Mouse (Mus musculus) stomach, embryonic 16.5 days (tissue): ENCODE measurements at regions not wholly inside any gene's neighbourhood (a gene's known extent, or its start where the extent isn't known, plus 50 kb on each side); places are given as distances from the start of the nearest gene placed in this dataset.

Experiments used
- ATAC-seq: fragments of 200-750 bp; cut with Nextera tagmentation; 2 replicates; pipeline ENCODE4 v1.8.0; 2017; ENCODE audit warnings: moderate number of reproducible peaks, moderate TSS enrichment; ENCODE audit not compliant: insufficient read depth, low FRiP score
- H3K27ac ChIP-seq: fragments of 300-500 bp; sonication (generic); 2 replicates; pipeline ENCODE4 v1.5.1; 2014; ENCODE audit warnings: low read length
- H3K27me3 ChIP-seq: fragments of 300-500 bp; sonication (generic); 2 replicates; pipeline ENCODE4 v1.6.1; 2014; ENCODE audit warnings: low read length, control low read depth, mixed read lengths; ENCODE audit not compliant: control insufficient read depth, insufficient read depth
- H3K36me3 ChIP-seq: fragments of 300-500 bp; sonication (generic); 2 replicates; pipeline ENCODE4 v1.6.1; 2014; ENCODE audit warnings: low read length; ENCODE audit not compliant: control insufficient read depth, insufficient read depth
- H3K4me1 ChIP-seq: fragments of 300-500 bp; sonication (generic); 2 replicates; pipeline ENCODE4 v1.6.1; 2014; ENCODE audit warnings: low read length, control low read depth, mixed read lengths; ENCODE audit not compliant: control insufficient read depth, insufficient read depth
- H3K4me2 ChIP-seq: fragments of 300-500 bp; sonication (generic); 2 replicates; pipeline ENCODE4 v1.6.1; 2014; ENCODE audit warnings: low read depth, low read length, mixed read lengths
- H3K4me3 ChIP-seq: fragments of 300-500 bp; sonication (generic); replicated peaks from 2 replicates; pipeline ENCODE4 v1.5.1; 2014; ENCODE audit warnings: mild to moderate bottlenecking, low read length
- H3K9ac ChIP-seq: fragments of 300-500 bp; sonication (generic); 2 replicates; pipeline ENCODE4 v1.6.1; 2014; ENCODE audit warnings: low read length
- H3K9me3 ChIP-seq: fragments of 300-500 bp; sonication (generic); replicated peaks from 2 replicates; pipeline ENCODE4 v1.6.1; 2016; ENCODE audit warnings: low read length, control low read depth; ENCODE audit not compliant: control insufficient read depth
- WGBS: fragments of 180-500 bp; shearing (Covaris S2); extraction: QIAGEN DNeasy Blood & Tissue Kit; methylation state at CpG from one replicate; pipeline ENCODE4 v1.1.7; 2014; 5-methylcytosine and 5-hydroxymethylcytosine counted together

- no peak overlapping the region for H3K4me2 ChIP-seq
- H3K27ac ChIP-seq, result no peak overlapping the region
- no peaks in the 10 kb centered on the region for H3K9me3 ChIP-seq
- no peak for ATAC-seq
- H3K27me3 ChIP-seq, result no peaks in the 10 kb centered on the region
- no peak overlapping the region for H3K4me3 ChIP-seq
- H3K9ac ChIP-seq, result no peak overlapping the region
- H3K4me1 ChIP-seq, result peaks cover 9% of the 10 kb centered on the region
- 38% methylated on average over 3 of the region's 3 CpGs for WGBS
- no peaks in the 10 kb centered on the region for H3K36me3 ChIP-seq
Observed at GRCm38 (mm10) chr10:23707141-23707540, 79.9 kb downstream of the Rps12 start.

GRCm38 (mm10) chr10:23704048-23704447 lies 83.0 kb downstream of the Rps12 start:
- ATAC-seq, result no peak
- Histone ChIP-seq H3K9ac (no peak overlapping the region), H3K9me3 (no peaks in the 10 kb centered on the region), H3K27me3 (no peaks in the 10 kb centered on the region), H3K4me3 (no peak overlapping the region), H3K36me3 (no peaks in the 10 kb centered on the region), H3K27ac (no peak overlapping the region), H3K4me1 (no peaks in the 10 kb centered on the region), H3K4me2 (no peak overlapping the region)
- 53% methylated on average over 1 of the region's 1 CpGs for WGBS

GRCm38 (mm10) chr10:23691291-23691690 lies 95.8 kb downstream of the Rps12 start:
- no peak overlapping the region for H3K9ac ChIP-seq
- H3K27me3 ChIP-seq, result no peaks in the 10 kb centered on the region
- no peak overlapping the region for H3K4me2 ChIP-seq
- no peaks in the 10 kb centered on the region for H3K9me3 ChIP-seq
- no peak overlapping the region for H3K27ac ChIP-seq
- WGBS, result 59% methylated on average over 2 of the region's 2 CpGs
- H3K4me1 ChIP-seq, result no peaks in the 10 kb centered on the region
- H3K4me3 ChIP-seq, result no peak overlapping the region
- no peaks in the 10 kb centered on the region for H3K36me3 ChIP-seq
- ATAC-seq, result no peak

GRCm38 (mm10) chr10:23686969-23687368 lies 100.1 kb downstream of the Rps12 start:
- no peak for ATAC-seq
- H3K4me1 ChIP-seq, result no peaks in the 10 kb centered on the region
- peak overlapping the region; percentile 35 for H3K4me2 ChIP-seq
- H3K27ac ChIP-seq, result 0 out of 2 replicates have a peak overlapping the region, but pooled peaks have one; percentile 30
- no peaks in the 10 kb centered on the region for H3K27me3 ChIP-seq
- H3K4me3 ChIP-seq, result peak overlapping the region; percentile 20
- peak overlapping the region; percentile 56 for H3K9ac ChIP-seq
- H3K9me3 ChIP-seq, result no peaks in the 10 kb centered on the region
- 29% methylated on average over 10 of the region's 10 CpGs for WGBS
- H3K36me3 ChIP-seq, result no peaks in the 10 kb centered on the region

GRCm38 (mm10) chr10:23683078-23683477 lies 104.0 kb downstream of the Rps12 start:
- no peaks in the 10 kb centered on the region for H3K9me3 ChIP-seq
- no peaks in the 10 kb centered on the region for H3K4me1 ChIP-seq
- no peaks in the 10 kb centered on the region for H3K27me3 ChIP-seq
- H3K4me3 ChIP-seq, result no peak overlapping the region
- H3K9ac ChIP-seq, result no peak overlapping the region
- H3K27ac ChIP-seq, result no peak overlapping the region
- ATAC-seq, result no peak
- no peaks in the 10 kb centered on the region for H3K36me3 ChIP-seq
- H3K4me2 ChIP-seq, result no peak overlapping the region
- 77% methylated on average over 4 of the region's 4 CpGs for WGBS

GRCm38 (mm10) chr10:23675911-23676310 lies 111.2 kb downstream of the Rps12 start:
- no peaks in the 10 kb centered on the region for H3K27me3 ChIP-seq
- no peaks in the 10 kb centered on the region for H3K36me3 ChIP-seq
- H3K9me3 ChIP-seq, result no peaks in the 10 kb centered on the region
- no peak overlapping the region for H3K9ac ChIP-seq
- no peak for ATAC-seq
- no peak overlapping the region for H3K4me2 ChIP-seq
- H3K27ac ChIP-seq, result no peak overlapping the region
- WGBS, result 65% methylated on average over 6 of the region's 6 CpGs
- no peak overlapping the region for H3K4me3 ChIP-seq
- no peaks in the 10 kb centered on the region for H3K4me1 ChIP-seq

- Histone ChIP-seq H3K4me3 (no peak overlapping the region), H3K4me2 (no peak overlapping the region), H3K9ac (no peak overlapping the region), H3K27me3 (no peaks in the 10 kb centered on the region), H3K27ac (no peak overlapping the region), H3K9me3 (no peaks in the 10 kb centered on the region), H3K36me3 (no peaks in the 10 kb centered on the region), H3K4me1 (no peaks in the 10 kb centered on the region)
- no peak for ATAC-seq
- 69% methylated on average over 16 of the region's 16 CpGs for WGBS
Observed at GRCm38 (mm10) chr10:23674633-23675515, 112.2 kb downstream of the Rps12 start.

- Histone ChIP-seq H3K36me3 (no peaks in the 10 kb centered on the region), H3K27ac (no peak overlapping the region), H3K9me3 (no peaks in the 10 kb centered on the region), H3K4me2 (no peak overlapping the region), H3K4me3 (no peak overlapping the region), H3K9ac (no peak overlapping the region), H3K27me3 (no peaks in the 10 kb centered on the region), H3K4me1 (no peaks in the 10 kb centered on the region)
- WGBS, result 72% methylated on average over 4 of the region's 4 CpGs
- ATAC-seq, result no peak
Observed at GRCm38 (mm10) chr10:23672296-23672695, 114.8 kb downstream of the Rps12 start.

GRCm38 (mm10) chr10:23671494-23671893 lies 115.6 kb downstream of the Rps12 start:
- no peaks in the 10 kb centered on the region for H3K9me3 ChIP-seq
- H3K4me1 ChIP-seq, result no peaks in the 10 kb centered on the region
- no peak overlapping the region for H3K4me3 ChIP-seq
- no peak for ATAC-seq
- no peaks in the 10 kb centered on the region for H3K36me3 ChIP-seq
- WGBS, result 21% methylated on average over 8 of the region's 8 CpGs
- no peak overlapping the region for H3K27ac ChIP-seq
- no peak overlapping the region for H3K4me2 ChIP-seq
- no peak overlapping the region for H3K9ac ChIP-seq
- H3K27me3 ChIP-seq, result no peaks in the 10 kb centered on the region
